Mouse (Mus musculus) kidney, embryonic 14.5 days (tissue): ENCODE data around the gene Itgal. TPM values are rescaled to one million over a fixed set of nuclear protein-coding genes. Genes with fewer than 3 reads are reported as not detected.
"Not testable (repeated sequence)": the region's sequence is repeated elsewhere in the genome, so short reads cannot be mapped to it uniquely, and the experiment has no call there.

ENCODE experiments used
- ATAC-seq: fragments of 200-750 bp; cut with Nextera tagmentation; 2 replicates; pipeline ENCODE4 v1.8.0; 2017; ENCODE audit warnings: moderate number of reproducible peaks, mild to moderate bottlenecking, moderate TSS enrichment, moderate library complexity; ENCODE audit not compliant: low FRiP score, low TSS enrichment
- H3K27ac ChIP-seq: fragments of 300-500 bp; sonication (generic); 2 replicates; pipeline ENCODE4 v1.5.1; 2014; ENCODE audit warnings: low read depth, mild to moderate bottlenecking, low read length, moderate library complexity, mixed read lengths
- H3K27me3 ChIP-seq: fragments of 300-500 bp; sonication (generic); 2 replicates; pipeline ENCODE4 v1.6.1; 2014; ENCODE audit warnings: mild to moderate bottlenecking, low read length; ENCODE audit not compliant: control insufficient read depth, insufficient read depth
- H3K36me3 ChIP-seq: fragments of 300-500 bp; sonication (generic); 2 replicates; pipeline ENCODE4 v1.6.1; 2014; ENCODE audit warnings: low read length, mixed read lengths; ENCODE audit not compliant: control insufficient read depth, insufficient read depth
- H3K4me1 ChIP-seq: fragments of 300-500 bp; sonication (generic); 2 replicates; pipeline ENCODE4 v1.6.1; 2014; ENCODE audit warnings: low read length, mixed read lengths; ENCODE audit not compliant: control insufficient read depth, insufficient read depth
- H3K4me2 ChIP-seq: fragments of 300-500 bp; sonication (generic); replicated peaks from 2 replicates; pipeline ENCODE4 v1.6.1; 2014; ENCODE audit warnings: low read depth, mild to moderate bottlenecking, low read length
- H3K4me3 ChIP-seq: fragments of 300-500 bp; sonication (generic); 2 replicates; pipeline ENCODE4 v1.5.1; 2014; ENCODE audit warnings: mild to moderate bottlenecking, low read length
- H3K9ac ChIP-seq: fragments of 300-500 bp; sonication (generic); 2 replicates; pipeline ENCODE4 v1.6.1; 2014; ENCODE audit warnings: low read depth, mild to moderate bottlenecking, low read length, moderate library complexity
- H3K9me3 ChIP-seq: fragments of 300-500 bp; sonication (generic); 2 replicates; pipeline ENCODE4 v1.6.1; 2016; ENCODE audit warnings: low read length; ENCODE audit not compliant: control insufficient read depth
- WGBS: fragments of 180-500 bp; shearing (Covaris S2); extraction: QIAGEN DNeasy Blood & Tissue Kit; methylation state at CpG from one replicate; pipeline ENCODE4 v1.1.7; 2014; 5-methylcytosine and 5-hydroxymethylcytosine counted together
- polyA plus RNA-seq: library from polyadenylated mRNA; unstranded; fragments of >200 nt; fragmentation: Nextera tagmentation; extraction: Ambion mirVana; gene quantifications from 2 replicates; pipeline ENCODE4 v1.2.1, GENCODE M21; 2014

Gene Itgal
- polyA plus RNA-seq, 1 experiment from 2014 or later, result 0.80 TPM

- Histone ChIP-seq H3K4me1 (no peaks in the 10 kb centered on the region), H3K4me3 (no peak overlapping the region), H3K27me3 (peaks cover 10% of the 10 kb centered on the region; the same call in 1 of the 2 replicates), H3K36me3 (no peaks in the 10 kb centered on the region), H3K4me2 (no peak overlapping the region), H3K9me3 (no peaks in the 10 kb centered on the region), H3K9ac (no peak overlapping the region), H3K27ac (no peak overlapping the region)
- ATAC-seq, result no peak
- 62% methylated on average over 3 of the region's 3 CpGs for WGBS
Observed at GRCm38 (mm10) chr7:127355796-127356195, 59.7 kb downstream of the Itgal start.

- H3K4me3 ChIP-seq, result no peak overlapping the region
- H3K27ac ChIP-seq, result no peak overlapping the region
- peaks cover 17% of the 10 kb centered on the region; the same call in 1 of the 2 replicates for H3K27me3 ChIP-seq
- H3K9ac ChIP-seq, result no peak overlapping the region
- H3K9me3 ChIP-seq, result no peaks in the 10 kb centered on the region
- H3K36me3 ChIP-seq, result no peaks in the 10 kb centered on the region
- no peak overlapping the region for H3K4me2 ChIP-seq
- no peak for ATAC-seq
- H3K4me1 ChIP-seq, result no peaks in the 10 kb centered on the region
- 75% methylated on average over 2 of the region's 2 CpGs for WGBS
Observed at GRCm38 (mm10) chr7:127357871-127358270, 61.8 kb downstream of the Itgal start.

DNA sequence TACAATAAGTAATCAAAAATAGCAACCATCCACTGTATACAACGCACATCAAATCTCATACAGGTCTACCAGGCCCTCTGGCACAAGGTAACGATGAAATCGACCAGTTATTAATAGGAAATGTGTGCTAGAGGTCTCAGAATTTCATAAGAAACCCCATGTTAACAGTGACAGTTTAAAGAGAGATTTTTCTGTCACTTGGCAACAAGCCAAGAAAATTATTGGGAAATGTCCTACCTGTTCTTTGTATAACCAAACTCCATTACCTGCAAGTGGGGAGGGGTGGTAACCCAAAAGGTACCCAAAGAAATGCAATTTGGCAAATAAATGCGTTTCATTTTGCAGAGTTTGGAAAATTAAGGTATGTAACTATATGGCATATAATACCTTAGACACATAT lies 62.4 kb downstream of the Itgal start:
- H3K4me3 ChIP-seq, result no peak overlapping the region
- H3K36me3 ChIP-seq, result no peaks in the 10 kb centered on the region
- WGBS, result 76% methylated on average over 4 of the region's 4 CpGs
- no peak for ATAC-seq
- no peaks in the 10 kb centered on the region for H3K9me3 ChIP-seq
- H3K4me2 ChIP-seq, result no peak overlapping the region
- H3K27me3 ChIP-seq, result peaks cover 17% of the 10 kb centered on the region; the same call in 1 of the 2 replicates
- no peak overlapping the region for H3K9ac ChIP-seq
- no peaks in the 10 kb centered on the region for H3K4me1 ChIP-seq
- H3K27ac ChIP-seq, result no peak overlapping the region

GRCm38 (mm10) chr7:127360265-127360664 lies 64.2 kb downstream of the Itgal start:
- Histone ChIP-seq H3K4me2 (no peak overlapping the region), H3K27me3 (peaks cover 17% of the 10 kb centered on the region; the same call in 1 of the 2 replicates), H3K4me3 (no peak overlapping the region), H3K9ac (no peak overlapping the region), H3K27ac (no peak overlapping the region), H3K9me3 (no peaks in the 10 kb centered on the region), H3K4me1 (no peaks in the 10 kb centered on the region), H3K36me3 (no peaks in the 10 kb centered on the region)
- WGBS, result 78% methylated on average over 4 of the region's 4 CpGs
- no peak for ATAC-seq

GRCm38 (mm10) chr7:127361449-127361848 lies 65.4 kb downstream of the Itgal start:
- H3K4me1 ChIP-seq, result no peaks in the 10 kb centered on the region
- H3K27me3 ChIP-seq, result peaks cover 17% of the 10 kb centered on the region; the same call in 1 of the 2 replicates
- no peak overlapping the region for H3K4me2 ChIP-seq
- no peak overlapping the region for H3K4me3 ChIP-seq
- no peak overlapping the region for H3K27ac ChIP-seq
- WGBS, result 38% methylated on average over 13 of the region's 13 CpGs
- H3K36me3 ChIP-seq, result no peaks in the 10 kb centered on the region
- peak; percentile 20; the same call in 1 of the 2 replicates for ATAC-seq
- H3K9ac ChIP-seq, result no peak overlapping the region
- H3K9me3 ChIP-seq, result no peaks in the 10 kb centered on the region

- H3K27ac ChIP-seq, H3K4me2 ChIP-seq, ATAC-seq, H3K36me3 ChIP-seq, H3K4me1 ChIP-seq, H3K9me3 ChIP-seq, H3K9ac ChIP-seq: not testable (repeated sequence)
- H3K4me3 ChIP-seq, result peak overlapping the region; percentile 0; the same call in 1 of the 2 replicates
- 29% methylated on average over 13 of the region's 13 CpGs for WGBS
- H3K27me3 ChIP-seq, result peaks cover 17% of the 10 kb centered on the region; the same call in 1 of the 2 replicates
Observed at GRCm38 (mm10) chr7:127362418-127362817, 66.4 kb downstream of the Itgal start.

- Histone ChIP-seq H3K9me3 (no peaks in the 10 kb centered on the region), H3K36me3 (no peaks in the 10 kb centered on the region), H3K27me3 (peaks cover 17% of the 10 kb centered on the region; the same call in 1 of the 2 replicates), H3K9ac (peak overlapping the region; percentile 38), H3K4me2 (peak overlapping the region; percentile 60), H3K4me1 (no peaks in the 10 kb centered on the region), H3K4me3 (peak overlapping the region; percentile 33), H3K27ac (no peak overlapping the region)
- under 1% methylated on average over 24 of the region's 24 CpGs for WGBS
- peak; percentile 43; the same call in 1 of the 2 replicates for ATAC-seq
Observed at GRCm38 (mm10) chr7:127363475-127363921, 67.4 kb downstream of the Itgal start.

GRCm38 (mm10) chr7:127364166-127364565 lies 68.1 kb downstream of the Itgal start:
- Histone ChIP-seq H3K9ac (no peak overlapping the region; the same call in 1 of the 2 replicates), H3K9me3 (no peaks in the 10 kb centered on the region), H3K27ac (no peak overlapping the region), H3K4me2 (peak overlapping the region; percentile 60), H3K4me3 (no peak overlapping the region; the same call in 1 of the 2 replicates), H3K27me3 (peaks cover 17% of the 10 kb centered on the region; the same call in 1 of the 2 replicates), H3K36me3 (no peaks in the 10 kb centered on the region), H3K4me1 (no peaks in the 10 kb centered on the region)
- ATAC-seq, result no peak
- whole genome bisulfite sequencing, result 58% methylated on average over 4 of the region's 4 CpGs

DNA sequence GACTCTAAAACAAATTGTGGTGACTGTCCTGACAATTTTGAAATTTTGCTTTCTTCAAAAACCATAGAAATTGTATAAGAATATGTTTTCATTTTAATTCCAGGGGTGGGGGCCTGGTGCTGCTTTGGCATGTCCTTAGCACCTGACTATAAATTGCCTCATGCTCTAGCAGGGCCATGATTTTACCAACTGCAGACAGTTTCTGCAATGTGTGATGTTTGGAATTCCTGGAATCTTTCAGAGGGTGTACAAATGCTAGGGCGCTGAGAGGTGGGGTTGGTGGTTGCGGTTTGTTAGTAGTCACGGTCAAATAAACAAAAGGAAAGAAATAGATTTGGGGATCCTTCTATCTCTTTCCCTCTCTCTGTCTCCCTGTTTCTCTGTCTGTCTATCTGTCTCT lies 70.2 kb downstream of the Itgal start:
- 91% methylated on average over 3 of the region's 3 CpGs for WGBS
- no peaks in the 10 kb centered on the region for H3K9me3 ChIP-seq
- no peak overlapping the region for H3K4me2 ChIP-seq
- H3K27me3 ChIP-seq, result 0 out of 2 replicates have a peak, but pooled peaks cover 5% of the 10 kb centered on the region
- H3K36me3 ChIP-seq, result no peaks in the 10 kb centered on the region
- H3K4me3 ChIP-seq, result no peak overlapping the region
- H3K9ac ChIP-seq, result no peak overlapping the region
- H3K27ac ChIP-seq, result no peak overlapping the region
- no peak for ATAC-seq
- no peaks in the 10 kb centered on the region for H3K4me1 ChIP-seq
